Mouse (Mus musculus) liver, adult 2 months (tissue): Measurements from ENCODE around the gene Dmac2. TPM values are rescaled to one million over a fixed set of nuclear protein-coding genes. Genes with fewer than 3 reads are reported as not detected.

Source experiments
- DNase-seq: peaks from one replicate; pipeline ENCODE4 v3.0.0-alpha.2; 2011; ENCODE audit warnings: low read depth, low spot score; ENCODE audit errors: extremely low read depth
- H3K27ac ChIP-seq: fragments of 200-500 bp; replicated peaks from 2 replicates; pipeline ENCODE4 v1.5.1; 2012; ENCODE audit warnings: low read depth, mild to moderate bottlenecking, control low read depth, inconsistent platforms, low read length; ENCODE audit not compliant: insufficient read depth
- H3K27me3 ChIP-seq: fragments of 200-500 bp; 2 replicates; pipeline ENCODE4 v1.6.1; 2012; ENCODE audit warnings: mild to moderate bottlenecking, moderate library complexity, low read length, inconsistent platforms; ENCODE audit not compliant: control insufficient read depth, insufficient read depth
- H3K36me3 ChIP-seq: fragments of 200-500 bp; 2 replicates; pipeline ENCODE4 v1.6.1; 2012; ENCODE audit warnings: low read length, inconsistent platforms; ENCODE audit not compliant: control insufficient read depth, insufficient read depth
- H3K4me1 ChIP-seq: fragments of 200-500 bp; 2 replicates; pipeline ENCODE4 v1.6.1; 2011; ENCODE audit warnings: low read length; ENCODE audit not compliant: control insufficient read depth, insufficient read depth
- H3K4me3 ChIP-seq: fragments of 200-500 bp; 2 replicates; pipeline ENCODE4 v1.5.1; 2011; ENCODE audit warnings: low read depth, mild to moderate bottlenecking, control low read depth, low read length, moderate library complexity; ENCODE audit not compliant: insufficient read depth
- H3K79me2 ChIP-seq: fragments of 200-500 bp; 2 replicates; pipeline ENCODE4 v1.6.1; 2012; ENCODE audit warnings: inconsistent platforms, mild to moderate bottlenecking, low read length, moderate library complexity; ENCODE audit not compliant: control insufficient read depth, insufficient read depth
- H3K9ac ChIP-seq: fragments of 200-500 bp; 2 replicates; pipeline ENCODE4 v1.6.1; 2012; ENCODE audit warnings: low read depth, mild to moderate bottlenecking, control low read depth, inconsistent platforms, low read length
- CTCF ChIP-seq: fragments of 200-500 bp; IDR thresholded peaks from 2 replicates; pipeline ENCODE4 v1.5.1; 2011; ENCODE audit warnings: low read depth, low read length, control low read depth
- POLR2A ChIP-seq: fragments of 200-500 bp; IDR thresholded peaks from 2 replicates; pipeline ENCODE4 v1.6.1; 2011; ENCODE audit warnings: low read length, control low read depth; ENCODE audit not compliant: insufficient read depth; ENCODE audit errors: extremely low read depth
- WGBS: fragments of 180-500 bp; shearing (Covaris S2); methylation state at CpG from one replicate; pipeline ENCODE4 v1.1.7; 2018; 5-methylcytosine and 5-hydroxymethylcytosine counted together
- polyA plus RNA-seq: library from polyadenylated mRNA; depleted of rRNA; stranded (reverse); fragments of >200 nt; gene quantifications from 2 replicates; pipeline ENCODE4 v1.2.3, GENCODE M21; 2012
- total RNA-seq: library from RNA; depleted of rRNA; stranded (reverse); fragments of >200 nt; gene quantifications from 2 replicates; pipeline ENCODE4 v1.2.3, GENCODE M21; 2014

Gene Dmac2
- total and polyA plus RNA-seq, 2 experiments, result 40.7 to 64.0 TPM

DNA sequence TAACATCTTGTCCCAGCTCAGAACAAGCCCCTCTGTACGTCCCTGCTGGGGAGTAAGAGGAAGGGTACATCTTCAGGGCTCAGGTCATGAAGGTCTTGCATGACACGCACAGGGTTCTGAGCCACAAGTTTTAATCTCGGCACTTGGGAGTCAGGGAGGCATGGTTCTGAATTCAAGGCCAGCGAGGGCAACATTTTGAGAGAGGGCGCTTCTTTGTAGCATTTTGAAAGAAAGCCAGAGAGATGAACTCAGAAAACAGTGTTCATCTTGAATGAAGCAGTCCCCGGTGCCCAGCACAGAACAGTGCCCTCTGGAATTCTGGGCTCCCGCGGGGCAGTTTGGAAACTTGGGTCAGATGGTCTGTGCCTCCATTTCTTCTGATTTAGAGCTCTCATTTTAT, 47.2 kb downstream of the Dmac2 start:
- Histone ChIP-seq H3K4me3 (no peak overlapping the region), H3K36me3 (peaks cover 14% of the 10 kb centered on the region), H3K9ac (no peak overlapping the region), H3K4me1 (no peaks in the 10 kb centered on the region), H3K27ac (no peak overlapping the region), H3K79me2 (no peaks in the 10 kb centered on the region), H3K27me3 (no peaks in the 10 kb centered on the region)
- no peak for TF ChIP-seq POLR2A
- no peak for TF ChIP-seq CTCF
- no peak for DNase-seq
- 98% methylated on average over 8 of the region's 8 CpGs for WGBS

DNA sequence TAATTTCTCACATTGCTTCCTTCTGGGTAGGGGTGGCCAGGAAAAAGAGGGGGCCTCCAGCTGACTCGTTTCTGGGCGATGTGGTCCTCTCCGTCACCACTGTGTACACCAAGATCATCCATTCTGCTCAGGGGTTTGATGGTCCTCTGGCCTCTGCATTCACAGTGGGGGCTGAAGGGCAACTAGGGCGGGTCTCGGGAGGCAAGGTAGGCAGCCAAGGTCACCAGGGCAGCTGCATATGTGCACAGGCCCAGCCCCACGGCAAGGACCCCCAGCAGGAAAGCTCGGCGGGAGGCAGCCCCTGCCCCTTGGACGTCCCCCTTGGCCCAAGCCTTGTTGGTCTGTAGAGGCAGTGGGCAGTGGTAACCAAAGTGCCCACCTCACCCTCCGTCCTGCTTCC, 49.9 kb downstream of the Dmac2 start:
- TF ChIP-seq POLR2A (no peak), CTCF (no peak)
- no peak overlapping the region for H3K9ac ChIP-seq
- H3K79me2 ChIP-seq, result no peaks in the 10 kb centered on the region
- 92% methylated on average over 10 of the region's 10 CpGs for WGBS
- no peaks in the 10 kb centered on the region for H3K4me1 ChIP-seq
- no peaks in the 10 kb centered on the region for H3K27me3 ChIP-seq
- no peak overlapping the region for H3K4me3 ChIP-seq
- peaks cover 10% of the 10 kb centered on the region for H3K36me3 ChIP-seq
- no peak overlapping the region for H3K27ac ChIP-seq
- DNase-seq, result no peak

- H3K4me3 ChIP-seq, result no peak overlapping the region
- H3K27ac ChIP-seq, result no peak overlapping the region
- H3K9ac ChIP-seq, result no peak overlapping the region
- 88% methylated on average over 9 of the region's 9 CpGs for WGBS
- no peak for TF ChIP-seq POLR2A
- no peak for TF ChIP-seq CTCF
- H3K4me1 ChIP-seq, result no peaks in the 10 kb centered on the region
- no peaks in the 10 kb centered on the region for H3K27me3 ChIP-seq
- DNase-seq, result no peak
- H3K36me3 ChIP-seq, result peaks cover 10% of the 10 kb centered on the region
- no peaks in the 10 kb centered on the region for H3K79me2 ChIP-seq
Measured at GRCm38 (mm10) chr7:25669631-25670030, 50.4 kb downstream of the Dmac2 start.

DNA sequence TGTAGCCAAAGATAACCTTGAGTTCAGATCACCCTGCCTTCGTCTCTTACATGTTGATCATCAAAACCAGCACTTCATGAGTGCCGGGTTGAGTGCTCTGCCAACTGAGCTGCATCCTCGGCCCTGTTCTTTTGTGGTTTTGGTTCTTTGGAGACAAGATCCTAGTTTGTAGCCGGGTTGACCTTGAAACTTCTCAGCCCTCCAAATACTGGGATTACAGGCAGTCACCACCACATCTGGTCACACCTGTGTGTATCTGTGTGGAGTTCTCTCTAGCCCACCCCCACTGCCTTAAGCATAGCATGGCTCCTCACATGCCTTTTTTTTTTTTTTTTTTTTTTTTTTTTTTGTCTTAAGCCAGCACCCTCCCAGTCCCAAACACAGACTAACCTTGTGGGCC, 50.9 kb downstream of the Dmac2 start:
- Histone ChIP-seq H3K4me3 (no peak overlapping the region), H3K4me1 (no peaks in the 10 kb centered on the region), H3K27me3 (peaks cover 3% of the 10 kb centered on the region; the same call in 1 of the 2 replicates), H3K9ac (no peak overlapping the region), H3K36me3 (peaks cover 10% of the 10 kb centered on the region), H3K79me2 (no peaks in the 10 kb centered on the region), H3K27ac (no peak overlapping the region)
- WGBS, result 96% methylated on average over 4 of the region's 4 CpGs
- TF ChIP-seq CTCF, result no peak
- no peak for TF ChIP-seq POLR2A
- no peak for DNase-seq

DNA sequence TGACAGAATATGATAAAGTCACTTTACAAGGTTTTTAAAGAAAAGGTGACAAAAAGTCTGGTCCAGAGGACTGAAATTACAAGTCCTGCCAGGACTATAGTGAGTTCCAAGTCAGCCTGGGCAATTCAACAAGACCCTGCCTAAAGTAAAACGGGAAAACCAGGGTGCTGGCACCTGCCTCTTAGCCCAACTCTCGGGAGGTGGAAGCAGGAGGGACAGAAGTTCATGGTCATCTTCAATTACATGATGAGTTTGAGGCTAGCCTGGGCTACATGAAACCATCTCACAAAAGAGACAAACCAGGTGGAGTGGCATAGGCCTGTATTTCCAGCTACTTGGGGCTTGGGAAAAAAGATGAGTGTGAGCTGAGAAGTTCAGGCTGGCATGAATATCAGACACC, 52.5 kb downstream of the Dmac2 start:
- Histone ChIP-seq H3K9ac (no peak overlapping the region), H3K27me3 (peaks cover 4% of the 10 kb centered on the region; the same call in 1 of the 2 replicates), H3K36me3 (peaks cover 7% of the 10 kb centered on the region), H3K4me3 (no peak overlapping the region), H3K4me1 (peaks cover 1% of the 10 kb centered on the region; the same call in 1 of the 2 replicates), H3K79me2 (no peaks in the 10 kb centered on the region), H3K27ac (no peak overlapping the region)
- no peak for TF ChIP-seq POLR2A
- DNase-seq, result no peak
- WGBS, result 75% methylated on average over 2 of the region's 2 CpGs

GRCm38 (mm10) chr7:25672442-25672841, 53.2 kb downstream of the Dmac2 start:
- no peaks in the 10 kb centered on the region for H3K79me2 ChIP-seq
- whole genome bisulfite sequencing, result 56% methylated on average over 4 of the region's 4 CpGs

More at GRCm38 (mm10) chr7:25672442-25672841, 53.2 kb downstream of the Dmac2 start:
- H3K27me3 ChIP-seq, result peaks cover 4% of the 10 kb centered on the region; the same call in 1 of the 2 replicates
- no peak overlapping the region for H3K27ac ChIP-seq
- H3K4me1 ChIP-seq, result peaks cover 1% of the 10 kb centered on the region; the same call in 1 of the 2 replicates
- H3K36me3 ChIP-seq, result peaks cover 2% of the 10 kb centered on the region; the same call in 1 of the 2 replicates
- no peak overlapping the region for H3K9ac ChIP-seq
- no peak for DNase-seq
- TF ChIP-seq POLR2A (no peak), CTCF (peak; percentile 37; the same call in 1 of the 2 replicates)
- no peak overlapping the region for H3K4me3 ChIP-seq
